Mouse (Mus musculus) embryonic stem cell, embryonic (primary cell): ENCODE data around the gene Gpx2.

Source experiments
- CTCF ChIA-PET, 4 experiments: fragments of 300-600 bp in 2 of 4; fragments of 350-600 bp in 2 of 4; sonication (Branson Sonifier 250); formaldehyde crosslinking; loops; one replicate each; lab custom pipeline; 2022; ENCODE audit warnings: inconsistent platforms in 2 of 4; lab: Charles Lee
- POLR2A ChIA-PET, 4 experiments: fragments of 300-600 bp in 2 of 4; fragments of 350-600 bp in 2 of 4; sonication (Branson Sonifier 250); formaldehyde crosslinking; loops; one replicate each; lab custom pipeline; 2022; ENCODE audit warnings: antibody characterized with exemption in 4 of 4, inconsistent platforms in 1 of 4; lab: Charles Lee

Gpx2 gene

DNA sequence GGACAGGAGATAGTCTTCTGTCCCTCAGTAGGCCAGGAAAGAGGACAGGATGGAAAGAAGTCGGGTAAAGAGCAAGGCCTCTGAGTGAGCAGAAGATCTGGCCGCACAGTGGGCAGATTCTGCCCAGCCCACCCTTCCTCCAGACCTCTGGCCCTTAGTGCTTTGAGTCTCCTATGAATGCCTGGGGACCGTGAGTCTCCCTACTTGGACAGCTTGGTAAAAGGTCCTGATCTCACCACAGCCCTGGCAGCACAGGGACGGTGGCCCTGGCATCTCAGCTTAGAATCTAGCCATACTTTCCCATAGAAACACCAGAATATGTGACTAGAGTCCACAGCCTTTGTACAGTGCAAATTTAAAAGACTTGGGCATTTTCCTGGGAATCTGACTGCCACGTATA is 15.4 kb downstream of the Gpx2 start:
- CTCF ChIA-PET = interaction anchor here in 2 of 4 experiments (0.6 to 0.9 kb wide), 2 partner anchors 36 to 53 kb away, joined by 3 read pairs; no protein-coding TSS in a partner anchor
- POLR2A ChIA-PET = interaction anchor here in 1 of 4 experiments (1.1 kb wide), 1 partner anchor 229 kb away, joined by 3 read pairs; no protein-coding TSS in a partner anchor

DNA sequence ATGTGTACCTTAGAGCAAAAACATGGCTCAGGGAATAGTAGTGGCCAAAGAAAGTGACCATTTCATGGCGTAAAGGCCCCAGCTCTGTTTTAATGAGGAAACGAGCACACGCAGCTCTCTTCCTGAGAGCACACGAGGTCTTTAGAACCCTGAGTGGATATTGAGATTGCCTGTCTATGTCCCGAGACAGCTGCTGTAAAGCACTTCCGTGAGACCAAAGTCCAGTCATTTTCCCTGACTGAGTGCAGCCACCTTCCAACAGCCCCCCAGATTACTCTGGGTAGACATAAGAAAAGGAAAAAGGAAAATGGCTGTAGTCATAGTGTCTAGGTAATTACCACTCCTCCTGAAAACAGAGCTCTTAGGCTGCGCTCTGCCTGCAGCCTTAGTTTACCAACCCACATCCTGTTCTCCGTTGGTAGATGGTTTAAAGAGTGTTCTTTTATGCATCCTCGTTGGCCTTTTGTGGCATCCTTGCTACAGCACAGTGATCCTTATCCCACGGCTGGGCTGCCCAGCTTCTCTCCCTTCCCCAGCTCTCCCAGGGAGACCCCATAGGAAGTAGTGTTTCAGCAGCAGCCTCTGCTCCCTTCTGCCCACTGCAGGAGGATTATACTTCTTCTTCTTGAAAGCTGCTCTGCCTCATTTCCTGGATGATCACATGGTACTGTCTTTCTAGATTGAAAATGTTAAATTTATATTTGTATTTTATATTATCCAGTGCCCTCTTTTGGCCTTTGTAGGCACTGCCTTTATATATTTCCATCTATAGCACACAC is 16.9 kb downstream of the Gpx2 start:
- ChIA-PET CTCF (interaction anchor here in 3 of 4 experiments (0.6 to 1.6 kb wide), 13 partner anchors 10 to 374 kb away, joined by 3 to 9 read pairs (median 3); partner anchors contain the start of gene Hspa2 (in 1 of the 3)), POLR2A (interaction anchor here in 2 of 4 experiments (0.5 kb wide), 2 partner anchors 38 to 1427 kb away, joined by 4 to 7 read pairs; no protein-coding TSS in a partner anchor)

DNA sequence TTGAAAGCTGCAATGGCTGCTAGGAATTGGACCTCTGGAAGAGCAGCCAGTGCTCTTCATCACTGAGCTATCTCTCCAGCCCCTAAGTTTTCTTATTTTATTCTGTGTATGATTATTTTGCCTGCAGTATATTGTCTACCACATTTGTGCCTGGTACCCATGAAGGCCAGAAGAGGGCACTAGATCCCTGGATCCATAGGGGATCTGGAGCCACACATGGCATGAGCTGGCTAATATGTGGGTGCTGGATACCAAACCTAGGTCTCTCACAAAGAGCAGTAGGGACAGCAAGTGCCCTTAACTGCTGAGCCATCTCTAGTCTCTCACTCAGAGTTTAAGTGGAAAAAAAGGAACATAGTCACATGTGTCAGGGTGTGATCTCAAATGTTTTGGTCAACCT is 17.5 kb downstream of the Gpx2 start:
- POLR2A ChIA-PET = interaction anchor here in 2 of 4 experiments (0.5 kb wide), 2 partner anchors 39 to 1427 kb away, joined by 4 to 7 read pairs; no protein-coding TSS in a partner anchor
- CTCF ChIA-PET = interaction anchor here in 3 of 4 experiments (0.6 to 1.6 kb wide), 14 partner anchors 10 to 374 kb away, joined by 3 to 9 read pairs (median 3); partner anchors contain the start of gene Hspa2 (in 1 of the 3)

DNA sequence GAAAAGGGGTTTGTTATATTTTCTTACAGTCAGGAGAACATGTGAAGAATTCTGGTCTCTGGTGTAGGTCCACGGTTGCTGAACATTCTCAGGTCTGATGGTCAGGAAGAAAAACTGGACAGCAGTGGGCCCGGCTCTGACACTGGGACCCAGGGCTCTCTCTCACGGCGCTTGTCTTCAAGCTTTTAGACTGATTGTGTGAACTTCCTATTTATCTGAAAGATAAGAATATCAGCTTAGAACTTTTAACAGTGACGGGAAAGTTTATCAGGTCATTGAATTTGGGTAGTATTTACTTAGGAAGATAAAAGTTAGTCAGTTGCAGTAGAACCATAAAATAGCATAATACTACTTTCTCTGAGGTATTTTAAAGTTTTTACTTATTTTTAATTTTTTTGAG is 18.5 kb downstream of the Gpx2 start:
- POLR2A ChIA-PET = no interaction called here

DNA sequence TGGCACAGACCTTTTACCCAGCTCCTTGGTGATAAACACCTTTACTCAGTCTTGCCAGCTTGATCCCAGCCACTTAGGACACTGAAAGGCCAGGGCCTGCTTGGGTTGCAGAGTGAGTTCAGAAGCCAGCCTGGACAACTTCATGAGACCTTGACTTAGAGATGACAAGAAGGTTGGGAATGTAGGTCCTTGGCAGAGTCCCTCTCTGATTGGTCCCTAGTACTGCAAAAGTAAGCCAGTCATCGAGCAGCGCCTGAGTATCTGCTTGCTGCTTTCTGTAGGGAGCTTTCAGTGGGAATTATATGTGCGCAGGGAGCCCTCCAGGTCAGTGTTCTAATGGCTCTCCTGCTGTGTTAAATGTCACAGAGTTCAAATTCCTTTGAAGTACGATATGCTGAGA is 20.2 kb downstream of the Gpx2 start:
- CTCF ChIA-PET = no interaction called here
- POLR2A ChIA-PET = interaction anchor here in 1 of 4 experiments (1.3 kb wide), 1 partner anchor 10 kb away, joined by 3 read pairs; the partner anchor contains the start of genes Churc1 and Fntb

More for the DNA sequence above, 18.5 kb downstream of the Gpx2 start:
- CTCF ChIA-PET = interaction anchor here in 2 of 4 experiments (0.7 to 1.2 kb wide), 4 partner anchors 48 to 373 kb away, joined by 3 to 5 read pairs (median 3); partner anchors contain the start of gene Hspa2 (in 1 of the 2)

DNA sequence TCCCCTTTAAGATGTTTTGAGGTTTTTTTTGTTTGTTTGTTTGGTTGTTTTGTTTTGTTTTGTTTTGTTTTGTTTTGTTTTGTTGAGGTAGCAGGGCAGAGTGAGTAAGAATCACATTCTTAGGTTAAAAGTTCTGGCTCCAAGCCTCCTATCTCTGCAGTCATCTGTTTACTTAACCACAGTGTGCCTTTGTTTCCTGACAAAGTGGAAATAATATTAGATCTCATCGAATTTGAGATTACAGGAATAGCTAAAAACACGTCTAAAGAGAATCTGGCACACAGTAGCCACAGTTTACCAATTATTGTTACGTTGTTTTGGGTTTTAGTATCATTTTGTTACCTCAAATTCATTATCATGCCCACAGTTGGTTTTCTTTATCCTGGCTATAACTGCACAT is 20.7 kb downstream of the Gpx2 start:
- ChIA-PET CTCF (interaction anchor here in 1 of 4 experiments (0.5 kb wide), 1 partner anchor 63 kb away, joined by 9 read pairs; no protein-coding TSS in a partner anchor), POLR2A (interaction anchor here in 2 of 4 experiments (0.6 to 1.3 kb wide), 2 partner anchors 10 to 1858 kb away, joined by 3 read pairs; partner anchors contain the start of genes Churc1 (in 1 of the 2) and Fntb (in 1 of the 2))

DNA sequence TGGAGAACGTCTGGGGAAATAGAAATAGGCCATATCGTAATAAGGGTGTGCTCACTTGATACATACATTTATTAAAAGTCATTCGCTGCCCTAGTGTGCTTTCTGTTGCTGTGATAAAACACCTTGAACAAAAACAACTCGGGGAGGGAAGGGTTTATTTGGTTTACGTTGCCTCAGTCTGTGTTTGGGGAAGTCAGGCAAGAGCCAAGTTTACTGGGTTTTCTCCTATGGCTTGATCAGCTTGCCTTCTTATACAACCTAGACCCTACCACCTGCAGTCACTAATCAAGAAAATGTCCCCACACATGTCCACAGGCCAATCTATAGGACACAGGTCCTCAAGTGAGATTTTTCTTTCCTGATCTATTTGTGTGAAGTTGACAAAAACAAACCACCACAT is 23.8 kb downstream of the Gpx2 start:
- CTCF ChIA-PET = no interaction called here
- POLR2A ChIA-PET = interaction anchor here in 1 of 4 experiments (1.9 kb wide), 1 partner anchor 10 kb away, joined by 5 read pairs; no protein-coding TSS in a partner anchor

DNA sequence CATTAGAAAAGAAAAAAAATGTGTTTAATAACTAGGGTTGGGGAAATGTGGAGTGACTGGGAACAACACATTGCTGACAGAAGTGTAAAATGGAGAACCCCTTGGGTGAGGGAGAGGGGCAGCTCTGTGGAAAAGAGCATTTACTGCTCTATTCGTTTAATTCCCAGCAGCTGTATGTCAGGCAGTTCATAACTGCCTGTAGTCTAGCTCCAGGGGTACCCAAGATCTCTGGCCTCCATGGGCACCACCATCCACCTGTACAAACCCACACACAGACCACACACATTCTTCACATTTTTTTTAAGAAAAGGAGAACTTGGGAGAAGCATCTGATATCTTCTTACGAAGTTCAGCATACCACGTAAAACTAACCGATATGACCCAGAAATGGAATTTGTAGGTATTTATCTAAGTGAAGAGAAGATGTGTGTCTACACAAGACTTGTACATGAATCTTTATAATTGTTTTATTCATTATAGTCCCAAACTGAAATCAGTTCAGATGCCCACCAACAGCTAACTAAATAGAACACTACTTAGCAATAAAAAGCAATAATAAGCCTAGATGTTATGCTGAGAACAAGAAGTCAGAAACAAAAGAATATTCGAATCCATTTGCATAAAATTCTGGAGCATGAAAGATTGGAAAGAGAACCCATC is 24.4 kb downstream of the Gpx2 start:
- POLR2A ChIA-PET = interaction anchor here in 1 of 4 experiments (1.9 kb wide), 1 partner anchor 11 kb away, joined by 5 read pairs; no protein-coding TSS in a partner anchor
- CTCF ChIA-PET = no interaction called here

DNA sequence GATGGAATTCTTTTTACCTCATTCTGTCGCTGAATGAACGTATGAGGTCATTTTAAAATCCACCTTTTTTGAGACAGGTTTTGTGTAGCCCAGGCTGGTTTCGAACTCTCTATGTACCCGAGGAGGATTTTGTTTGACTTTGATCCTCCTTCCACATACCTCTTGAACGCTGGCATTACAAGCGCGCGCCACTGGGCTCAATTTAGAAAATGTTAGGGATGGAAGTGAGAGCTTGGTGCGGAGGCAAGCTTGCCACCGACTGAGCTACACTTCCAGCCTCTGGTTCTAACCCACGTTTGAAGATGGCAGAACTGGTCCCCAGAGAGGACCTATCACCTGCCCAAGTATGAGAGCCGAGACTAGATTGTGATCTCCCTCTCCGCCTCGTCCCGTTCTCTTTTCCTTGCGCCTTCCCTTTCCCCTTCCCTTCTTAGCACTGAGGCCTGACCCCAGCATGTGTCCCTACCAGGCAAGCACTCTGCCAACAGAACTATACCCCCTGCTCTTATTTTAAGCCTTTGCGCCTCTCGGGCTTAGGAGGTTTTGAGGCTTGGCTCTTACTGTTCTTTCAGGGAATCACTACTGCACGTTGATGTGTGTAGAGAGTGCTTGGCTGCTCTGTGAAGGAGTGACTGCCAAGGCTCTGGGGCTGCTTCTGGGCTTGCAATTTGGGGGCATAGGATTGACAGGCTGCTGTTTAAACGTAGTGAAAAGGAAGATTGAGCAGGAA is 29.3 kb downstream of the Gpx2 start:
- ChIA-PET POLR2A (interaction anchor here in 3 of 4 experiments (0.6 to 4.7 kb wide), 9 partner anchors 12 to 120 kb away, joined by 3 to 21 read pairs (median 4); no protein-coding TSS in a partner anchor), CTCF (interaction anchor here in 2 of 4 experiments (1.0 to 1.6 kb wide), 4 partner anchors 13 to 270 kb away, joined by 3 to 10 read pairs (median 4); no protein-coding TSS in a partner anchor)

DNA sequence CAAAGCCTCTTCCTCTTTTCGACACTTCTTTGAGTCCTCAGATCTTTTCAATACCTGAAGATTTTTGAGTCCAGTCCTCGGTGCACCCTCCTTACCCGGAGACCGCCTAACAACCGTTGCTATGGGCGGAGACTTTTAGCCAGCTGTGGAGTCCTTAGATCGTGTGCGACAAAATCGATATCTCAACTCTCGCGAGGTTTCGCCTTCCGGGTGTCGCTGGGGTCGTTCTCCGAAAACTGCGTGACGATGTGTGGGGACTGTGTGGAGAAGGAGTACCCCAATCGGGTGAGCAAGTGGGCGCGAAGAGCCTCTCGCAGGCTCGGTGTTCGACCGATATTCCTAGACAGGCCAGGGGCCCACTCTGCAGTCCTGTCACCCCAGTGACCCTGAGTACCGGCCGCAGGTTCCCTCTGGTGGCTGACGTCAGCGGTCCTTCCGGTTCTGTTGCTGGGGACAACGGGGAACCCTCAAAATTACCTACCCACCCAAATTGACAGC is 30.0 kb downstream of the Gpx2 start, which contains the start of the genes Churc1 and Fntb:
Gene Churc1 (plus strand): TSS at position 185 of the 498 bp plus-strand sequence.
Gene Fntb (plus strand): TSS at position 236 of the 498 bp plus-strand sequence.
- CTCF ChIA-PET = interaction anchor here in 2 of 4 experiments (1.0 to 1.6 kb wide), 4 partner anchors 12 to 269 kb away, joined by 3 to 10 read pairs (median 4); no protein-coding TSS in a partner anchor
- POLR2A ChIA-PET = interaction anchor here in 3 of 4 experiments (0.6 to 4.7 kb wide), 11 partner anchors 9 to 250 kb away, joined by 3 to 21 read pairs (median 3); no protein-coding TSS in a partner anchor

DNA sequence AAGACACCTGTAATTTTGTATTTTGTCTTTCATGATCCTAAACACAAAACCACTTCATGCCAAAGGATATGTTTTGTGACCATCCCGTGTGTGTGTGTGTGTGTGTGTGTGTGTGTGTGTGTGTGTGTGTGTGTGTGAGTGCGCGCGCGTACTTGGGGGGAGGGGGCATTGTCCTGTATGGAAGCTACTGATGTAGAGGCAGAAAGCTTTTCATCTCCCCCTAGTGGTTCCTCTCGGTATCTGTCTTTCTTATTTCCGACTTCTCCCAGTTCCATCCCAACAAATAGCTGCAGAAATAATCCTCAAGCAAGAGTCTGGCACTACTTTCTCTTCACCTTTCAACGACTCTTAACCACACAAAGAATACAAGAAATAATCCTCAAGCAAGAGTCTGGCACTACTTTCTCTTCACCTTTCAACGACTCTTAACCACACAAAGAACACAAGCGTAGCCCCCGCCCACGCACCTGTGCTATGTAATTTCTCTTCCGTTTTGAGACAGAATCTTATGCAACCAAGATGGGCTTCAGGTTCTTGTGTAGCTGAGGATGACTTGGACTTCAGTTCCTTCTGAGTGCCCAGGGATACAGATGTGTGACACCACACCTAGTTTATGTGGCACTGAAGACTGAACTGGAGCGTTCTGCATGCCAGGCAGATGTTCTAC is 42.6 kb downstream of the Gpx2 start:
- ChIA-PET CTCF (interaction anchor here (0.5 to 2.4 kb wide), 58 partner anchors 9 to 969 kb away, joined by 3 to 29 read pairs (median 4); partner anchors contain the start of genes Churc1 (in 2 of the 4) and Fntb (in 2 of the 4)), POLR2A (interaction anchor here in 3 of 4 experiments (0.6 to 2.9 kb wide), 10 partner anchors 10 to 678 kb away, joined by 3 to 21 read pairs (median 5); partner anchors contain the start of genes Churc1 (in 3 of the 3), Fntb (in 3 of the 3) and Mthfd1 (in 1 of the 3))

DNA sequence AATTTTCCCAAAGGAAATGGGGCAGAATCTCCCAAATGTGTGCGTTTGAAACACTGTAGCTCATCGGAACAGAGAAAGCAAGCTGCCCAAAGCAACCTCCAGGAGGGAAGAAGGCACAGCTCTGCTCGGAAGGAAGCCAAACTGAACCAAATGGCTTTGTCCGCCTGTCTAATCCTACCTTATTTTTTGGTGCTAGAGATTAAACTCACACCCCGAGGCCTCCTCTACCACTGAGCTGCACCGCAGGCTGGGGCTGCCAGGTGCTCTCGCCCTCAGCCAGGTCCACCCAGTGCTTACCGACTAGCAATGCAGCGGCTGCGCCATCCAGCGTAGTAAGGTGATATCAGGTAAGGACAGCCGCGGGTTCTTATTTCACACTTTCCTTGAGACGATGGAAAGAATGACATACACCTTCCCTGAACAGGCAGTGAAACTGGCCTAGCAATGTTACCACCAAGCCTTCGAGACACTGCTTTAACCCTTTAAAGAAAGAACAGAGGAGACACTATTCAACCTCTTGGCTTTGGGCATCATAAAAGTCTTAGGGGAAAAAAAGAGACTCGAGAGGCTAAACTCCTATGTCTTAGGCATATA is 44.4 kb downstream of the Gpx2 start:
- CTCF ChIA-PET = no interaction called here
- POLR2A ChIA-PET = interaction anchor here in 1 of 4 experiments (0.7 to 1.5 kb wide), 3 partner anchors 11 to 148 kb away, joined by 3 to 4 read pairs (median 4); no protein-coding TSS in a partner anchor
